Mouse (Mus musculus): ENCODE results near the gene Itgb6.

Itgb6 gene

GRCm38 (mm10) chr2:60625766-60626165, 96.7 kb downstream of the Itgb6 start:
- Histone ChIP-seq H3K36me3 (ENCODE audit: insufficient read depth, low read length) (no peaks in the 10 kb centered on the region), H3K27me3 (ENCODE audit: insufficient read depth, low read length) (no peaks in the 10 kb centered on the region), H3K9me3 (ENCODE audit: low read length) (no peaks in the 10 kb centered on the region), H3K4me1 (replicated peaks; ENCODE audit: low read depth, low read length) (0 out of 2 replicates have a peak, but pooled peaks cover 4% of the 10 kb centered on the region), H3K4me3 (replicated peaks; ENCODE audit: low read length) (no peak overlapping the region)
- no peak for TF ChIP-seq CTCF (conservative IDR thresholded peaks at IDR 0.05; ENCODE audit: low read length)
- no peak for TF ChIP-seq POU5F1 (IDR thresholded peaks at IDR 0.05; ENCODE audit: borderline replicate concordance, low read length)
- no peak for TF ChIP-seq NANOG (IDR thresholded peaks at IDR 0.05; ENCODE audit: borderline replicate concordance, low read length)

DNA sequence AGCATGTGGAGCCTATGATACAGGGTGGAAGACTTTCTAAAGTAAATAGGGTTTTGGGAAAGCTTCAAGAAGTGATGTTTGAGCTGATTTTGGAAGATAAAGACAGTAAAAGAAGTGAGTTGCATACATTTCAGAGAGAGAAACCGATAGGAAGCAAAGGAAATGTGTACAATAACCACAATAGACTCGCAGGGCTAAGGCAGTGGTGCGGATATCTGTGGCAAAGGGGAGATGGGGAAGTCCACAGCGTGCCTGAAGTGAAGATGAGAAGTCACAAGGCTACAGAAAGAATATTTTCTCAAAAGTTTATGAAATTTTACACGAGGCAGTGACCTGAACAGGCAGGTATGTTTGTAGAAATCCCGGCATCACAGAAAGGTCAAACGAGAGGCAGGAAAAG, 100.3 kb downstream of the Itgb6 start:
- no peaks in the 10 kb centered on the region for H3K9me3 ChIP-seq (ENCODE audit: low read length)
- TF ChIP-seq NANOG (IDR thresholded peaks at IDR 0.05; ENCODE audit: borderline replicate concordance, low read length) (no peak), CTCF (conservative IDR thresholded peaks at IDR 0.05; ENCODE audit: low read length) (no peak), POU5F1 (IDR thresholded peaks at IDR 0.05; ENCODE audit: borderline replicate concordance, low read length) (no peak)
- H3K4me3 ChIP-seq (replicated peaks; ENCODE audit: low read length): no peak overlapping the region
- no peaks in the 10 kb centered on the region for H3K4me1 ChIP-seq (replicated peaks; ENCODE audit: low read depth, low read length)
- no peaks in the 10 kb centered on the region for H3K36me3 ChIP-seq (ENCODE audit: insufficient read depth, low read length)
- no peaks in the 10 kb centered on the region for H3K27me3 ChIP-seq (ENCODE audit: insufficient read depth, low read length)

DNA sequence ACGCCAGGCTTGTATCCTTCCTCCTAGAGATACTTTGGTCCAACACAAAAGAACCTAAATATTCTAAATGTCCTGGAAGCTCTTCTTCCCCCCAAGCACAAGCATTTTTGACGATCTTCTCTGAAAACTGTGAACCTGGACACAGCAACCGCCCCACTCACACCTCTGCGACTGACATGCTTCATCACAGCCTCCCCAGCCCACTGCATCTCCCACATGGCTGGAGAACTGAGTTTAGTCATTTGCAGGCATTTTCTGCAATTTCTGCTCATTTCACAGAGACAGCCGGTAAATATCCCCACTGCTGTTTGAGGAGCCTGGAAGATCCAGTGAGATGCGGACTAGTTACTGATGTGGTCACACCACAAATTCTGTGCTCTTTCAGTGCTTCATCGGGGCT, 107.7 kb downstream of the Itgb6 start:
- no peaks in the 10 kb centered on the region for H3K9me3 ChIP-seq (ENCODE audit: low read length)
- 0 out of 2 replicates have a peak, but pooled peaks cover 2% of the 10 kb centered on the region for H3K4me1 ChIP-seq (replicated peaks; ENCODE audit: low read depth, low read length)
- no peak for TF ChIP-seq CTCF (conservative IDR thresholded peaks at IDR 0.05; ENCODE audit: low read length)
- no peaks in the 10 kb centered on the region for H3K27me3 ChIP-seq (ENCODE audit: insufficient read depth, low read length)
- H3K4me3 ChIP-seq (replicated peaks; ENCODE audit: low read length): no peak overlapping the region
- H3K36me3 ChIP-seq (ENCODE audit: insufficient read depth, low read length): no peaks in the 10 kb centered on the region

DNA sequence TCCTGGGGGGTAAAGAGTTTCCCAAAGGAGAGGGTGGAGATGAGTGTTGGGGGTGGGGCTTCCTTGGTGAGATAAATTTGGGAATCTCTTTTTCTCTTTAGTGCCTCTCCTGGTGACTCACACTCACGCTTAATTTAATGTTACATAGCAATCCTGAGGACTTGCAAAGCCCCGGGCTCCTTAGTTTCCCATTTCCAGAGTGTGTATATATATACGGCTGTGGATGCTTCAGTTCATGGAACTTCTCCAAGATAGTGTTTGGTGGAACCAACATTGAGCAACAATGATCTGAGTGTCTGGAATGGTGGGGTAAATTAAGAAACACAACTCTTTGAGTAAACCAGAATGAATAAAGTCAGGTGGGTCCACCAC, 108.6 kb downstream of the Itgb6 start:
- no peak for TF ChIP-seq CTCF (conservative IDR thresholded peaks at IDR 0.05; ENCODE audit: low read length)
- TF ChIP-seq NANOG (IDR thresholded peaks at IDR 0.05; ENCODE audit: borderline replicate concordance, low read length): no peak
- TF ChIP-seq POU5F1 (IDR thresholded peaks at IDR 0.05; ENCODE audit: borderline replicate concordance, low read length): no peak
- no peaks in the 10 kb centered on the region for H3K27me3 ChIP-seq (ENCODE audit: insufficient read depth, low read length)
- 0 out of 2 replicates have a peak, but pooled peaks cover 2% of the 10 kb centered on the region for H3K4me1 ChIP-seq (replicated peaks; ENCODE audit: low read depth, low read length)
- H3K4me3 ChIP-seq (replicated peaks; ENCODE audit: low read length): no peak overlapping the region
- no peaks in the 10 kb centered on the region for H3K36me3 ChIP-seq (ENCODE audit: insufficient read depth, low read length)
- no peaks in the 10 kb centered on the region for H3K9me3 ChIP-seq (ENCODE audit: low read length)

GRCm38 (mm10) chr2:60612906-60613856, 109.3 kb downstream of the Itgb6 start:
- no peaks in the 10 kb centered on the region for H3K27me3 ChIP-seq (ENCODE audit: insufficient read depth, low read length)
- H3K4me3 ChIP-seq (replicated peaks; ENCODE audit: low read length): no peak overlapping the region
- H3K36me3 ChIP-seq (ENCODE audit: insufficient read depth, low read length): no peaks in the 10 kb centered on the region
- 0 out of 2 replicates have a peak, but pooled peaks cover 2% of the 10 kb centered on the region for H3K4me1 ChIP-seq (replicated peaks; ENCODE audit: low read depth, low read length)
- H3K9me3 ChIP-seq (ENCODE audit: low read length): no peaks in the 10 kb centered on the region
- TF ChIP-seq NANOG (IDR thresholded peaks at IDR 0.05; ENCODE audit: borderline replicate concordance, low read length) (no peak), CTCF (conservative IDR thresholded peaks at IDR 0.05; ENCODE audit: low read length) (no peak), POU5F1 (IDR thresholded peaks at IDR 0.05; ENCODE audit: borderline replicate concordance, low read length) (no peak)

DNA sequence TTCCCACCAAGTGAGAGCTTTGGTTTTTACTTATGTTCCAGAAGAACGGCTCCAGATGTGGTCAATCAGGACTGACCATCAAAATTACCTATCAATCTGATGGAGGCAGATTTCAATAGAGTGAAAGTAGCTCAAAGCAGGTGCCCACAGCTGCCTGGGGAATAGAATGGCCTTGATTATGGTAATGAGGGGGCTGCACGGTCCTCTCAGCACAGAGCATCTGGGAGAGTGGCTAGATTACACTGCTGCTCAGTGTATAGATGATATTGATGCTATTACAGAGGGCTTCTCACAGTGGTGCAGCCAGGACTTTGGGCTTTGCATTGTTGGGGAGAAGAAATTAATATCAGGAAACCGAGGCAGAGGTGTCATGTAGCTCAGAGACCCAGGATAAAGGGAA, 110.8 kb downstream of the Itgb6 start:
- no peak overlapping the region for H3K4me3 ChIP-seq (replicated peaks; ENCODE audit: low read length)
- H3K27me3 ChIP-seq (ENCODE audit: insufficient read depth, low read length): no peaks in the 10 kb centered on the region
- TF ChIP-seq CTCF (conservative IDR thresholded peaks at IDR 0.05; ENCODE audit: low read length) (no peak), NANOG (IDR thresholded peaks at IDR 0.05; ENCODE audit: borderline replicate concordance, low read length) (no peak), POU5F1 (IDR thresholded peaks at IDR 0.05; ENCODE audit: borderline replicate concordance, low read length) (no peak)
- no peaks in the 10 kb centered on the region for H3K9me3 ChIP-seq (ENCODE audit: low read length)
- H3K36me3 ChIP-seq (ENCODE audit: insufficient read depth, low read length): no peaks in the 10 kb centered on the region
- H3K4me1 ChIP-seq (replicated peaks; ENCODE audit: low read depth, low read length): 0 out of 2 replicates have a peak, but pooled peaks cover 2% of the 10 kb centered on the region

GRCm38 (mm10) chr2:60609436-60610199, 112.8 kb downstream of the Itgb6 start:
- no peak for TF ChIP-seq NANOG (IDR thresholded peaks at IDR 0.05; ENCODE audit: borderline replicate concordance, low read length)
- no peak for TF ChIP-seq CTCF (conservative IDR thresholded peaks at IDR 0.05; ENCODE audit: low read length)
- TF ChIP-seq POU5F1 (IDR thresholded peaks at IDR 0.05; ENCODE audit: borderline replicate concordance, low read length): no peak
- Histone ChIP-seq H3K36me3 (ENCODE audit: insufficient read depth, low read length) (no peaks in the 10 kb centered on the region), H3K4me3 (replicated peaks; ENCODE audit: low read length) (no peak overlapping the region), H3K27me3 (ENCODE audit: insufficient read depth, low read length) (no peaks in the 10 kb centered on the region), H3K9me3 (ENCODE audit: low read length) (no peaks in the 10 kb centered on the region), H3K4me1 (replicated peaks; ENCODE audit: low read depth, low read length) (0 out of 2 replicates have a peak, but pooled peaks cover 2% of the 10 kb centered on the region)

DNA sequence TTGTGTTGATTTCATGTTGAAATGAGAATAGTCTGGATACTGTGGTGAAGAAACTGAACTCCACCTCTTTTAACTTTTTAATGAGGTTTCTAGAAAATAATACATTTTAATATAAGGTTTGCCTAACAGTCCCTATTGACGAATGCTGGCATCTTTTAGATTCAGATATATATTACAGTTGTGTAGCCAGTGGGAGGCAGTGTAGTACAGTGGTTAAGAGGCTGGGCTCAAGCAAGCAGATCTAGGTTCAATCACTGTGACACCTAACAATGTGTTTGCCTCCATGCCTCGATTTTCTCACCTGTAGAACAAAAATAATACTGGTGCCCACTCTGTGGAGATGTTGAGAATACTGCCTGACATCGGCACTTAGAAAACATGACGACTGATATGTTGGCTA, 114.5 kb downstream of the Itgb6 start:
- H3K4me1 ChIP-seq (replicated peaks; ENCODE audit: low read depth, low read length): 0 out of 2 replicates have a peak, but pooled peaks cover under 1% of the 10 kb centered on the region
- no peaks in the 10 kb centered on the region for H3K36me3 ChIP-seq (ENCODE audit: insufficient read depth, low read length)
- no peak overlapping the region for H3K4me3 ChIP-seq (replicated peaks; ENCODE audit: low read length)
- TF ChIP-seq NANOG (IDR thresholded peaks at IDR 0.05; ENCODE audit: borderline replicate concordance, low read length): no peak
- no peak for TF ChIP-seq CTCF (conservative IDR thresholded peaks at IDR 0.05; ENCODE audit: low read length)
- no peak for TF ChIP-seq POU5F1 (IDR thresholded peaks at IDR 0.05; ENCODE audit: borderline replicate concordance, low read length)
- H3K9me3 ChIP-seq (ENCODE audit: low read length): no peaks in the 10 kb centered on the region
- H3K27me3 ChIP-seq (ENCODE audit: insufficient read depth, low read length): no peaks in the 10 kb centered on the region
